ENCODE assay signal across 16 mouse cellular contexts in genomic region chr10:19139234-19139633, GRCm38 (mm10).
"Had no signal": no experiment of that assay in that cellular context is flagged by ENCODE, and none has a peak within 500 bp of the region (broad histone marks: within the 10 kb centered on the region; RNA-seq: fewer than 3 reads in every experiment).

No protein-coding gene starts in this region.

- H3K27me3 ChIP-seq: limb, embryonic 13.5 days; liver, embryonic 13.5 days; neural tube, embryonic 13.5 days had no signal

- H3K4me1 ChIP-seq: limb, embryonic 10.5 days; limb, embryonic 13.5 days; liver, embryonic 13.5 days; neural tube, embryonic 13.5 days had no signal

- H3K4me2 ChIP-seq: limb, embryonic 13.5 days; liver, embryonic 13.5 days; neural tube, embryonic 13.5 days had no signal

- DNase-seq: kidney, adult 18-20 months; kidney, adult 9 months; kidney, postnatal 14 days; kidney, postnatal 4 days; liver; liver, embryonic 13.5 days; lung, adult 2 months; lung, postnatal 14 days; retina, postnatal 1 day; thymus, adult 18-20 months; thymus, postnatal 36 days had no signal

- H3K27ac ChIP-seq: limb, embryonic 10.5 days; limb, embryonic 13.5 days; liver, embryonic 13.5 days; macrophage; neural tube, embryonic 13.5 days had no signal

- ATAC-seq: intestine, embryonic 16.5 days had no signal

- H3K9ac ChIP-seq: limb, embryonic 13.5 days; liver, embryonic 13.5 days; neural tube, embryonic 13.5 days had no signal

- H3K36me3 ChIP-seq: limb, embryonic 10.5 days; limb, embryonic 13.5 days; liver, embryonic 13.5 days; neural tube, embryonic 13.5 days had no signal

- H3K4me3 ChIP-seq: limb, embryonic 10.5 days; limb, embryonic 13.5 days; liver, embryonic 13.5 days; neural tube, embryonic 13.5 days had no signal

- H3K9me3 ChIP-seq: limb, embryonic 10.5 days; limb, embryonic 13.5 days; liver, embryonic 13.5 days; neural tube, embryonic 13.5 days had no signal
